Mouse (Mus musculus) liver, adult (tissue): ENCODE results near the gene Sesn3.

Source experiments
- GATA4 ChIP-seq: IDR thresholded peaks from 2 replicates; pipeline ENCODE4 v1.6.1; 2014; ENCODE audit warnings: mild to moderate bottlenecking, low read length; ENCODE audit not compliant: insufficient replicate concordance

The Sesn3 gene

GRCm38 (mm10) chr9:14275792-14276480 is 1.1 kb downstream of the Sesn3 start:
- TF ChIP-seq GATA4, result peak; percentile 79

DNA sequence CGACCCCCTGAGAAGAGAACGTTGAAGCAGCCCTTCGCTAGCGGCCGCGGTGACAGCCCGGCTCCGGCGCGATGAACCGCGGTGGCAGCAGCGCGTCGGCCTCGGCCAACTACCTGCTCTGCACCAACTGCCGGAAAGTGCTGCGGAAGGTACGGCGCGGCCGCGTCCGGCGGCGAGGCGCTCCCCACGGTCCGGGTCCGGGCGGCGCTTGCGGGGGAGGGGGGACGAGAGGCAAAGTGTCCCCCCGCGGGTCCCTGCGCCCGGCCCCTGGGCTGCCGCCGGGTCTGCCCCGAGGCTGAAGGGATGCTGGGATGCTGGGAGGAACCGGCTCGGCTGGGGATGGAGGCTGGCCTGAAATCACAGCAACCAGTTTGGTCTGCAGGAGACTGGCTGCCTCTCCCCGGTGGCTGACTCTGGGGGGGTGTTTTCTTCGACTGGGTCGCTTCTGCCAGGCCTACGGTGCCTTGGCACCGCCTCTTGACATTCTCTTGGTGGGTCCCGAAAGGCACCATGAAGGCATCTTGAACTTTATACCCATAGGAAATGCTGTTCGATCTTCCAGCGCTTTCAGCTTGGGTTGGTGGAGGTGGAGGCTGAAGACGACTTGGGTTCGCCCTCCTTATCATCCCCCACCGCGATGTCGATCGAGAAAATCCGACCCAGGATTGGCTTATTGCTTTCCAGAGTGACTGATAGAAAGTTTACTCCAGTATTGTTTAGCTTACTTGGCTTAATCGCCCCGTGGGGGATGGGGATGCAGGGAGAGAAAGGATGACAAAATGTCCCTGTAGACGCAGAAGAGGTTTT is 1.8 kb downstream of the Sesn3 start:
- TF ChIP-seq GATA4, result no peak

DNA sequence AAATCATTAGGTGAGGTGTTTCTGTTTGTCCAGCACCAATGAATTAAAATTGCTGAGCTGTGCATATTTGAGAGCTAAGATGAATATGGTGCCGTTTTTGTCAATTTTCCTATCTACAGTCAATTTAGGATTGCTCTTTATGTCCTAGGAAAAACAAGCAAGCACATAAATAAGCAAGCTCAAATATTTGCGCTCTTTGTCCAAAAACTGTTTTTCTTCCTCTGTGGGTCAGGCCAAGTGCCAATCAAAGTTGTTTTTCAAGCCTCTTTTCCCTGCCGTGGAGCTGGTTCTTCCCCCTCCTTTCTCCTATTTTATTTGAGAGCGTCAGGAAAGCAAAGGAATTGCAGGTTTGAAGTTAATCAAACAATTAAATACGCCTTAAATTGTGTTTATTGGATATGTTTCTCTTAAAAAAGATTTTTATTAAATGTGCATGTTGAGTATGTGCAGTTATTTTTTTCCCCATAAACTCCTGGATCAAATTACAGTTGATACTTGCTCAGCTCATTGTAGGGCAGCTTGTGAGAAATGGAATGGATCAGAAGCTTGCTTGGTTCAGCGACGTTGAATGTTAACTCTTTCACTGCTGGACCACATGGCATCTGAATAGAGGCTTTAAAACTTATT is 2.6 kb downstream of the Sesn3 start:
- no peak for TF ChIP-seq GATA4

DNA sequence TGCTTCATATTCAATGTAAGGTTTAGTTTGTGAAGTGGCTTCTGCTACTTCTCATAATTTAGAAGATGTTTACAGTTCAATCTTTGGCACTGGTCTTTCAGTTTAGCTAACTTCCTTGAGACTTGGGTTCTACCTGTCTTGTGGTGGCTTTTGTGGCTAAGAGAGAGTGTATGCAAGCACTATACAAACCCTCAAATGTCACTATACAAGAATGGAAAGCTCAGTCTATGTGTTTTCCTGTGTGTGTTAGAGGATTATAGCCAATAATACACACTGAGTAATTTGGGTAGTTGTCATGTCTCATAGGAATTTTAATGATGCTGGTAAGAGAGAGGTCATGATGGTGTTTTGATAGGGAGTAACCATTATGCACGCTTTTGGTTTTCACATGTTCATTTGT is 5.8 kb downstream of the Sesn3 start:
- no peak for TF ChIP-seq GATA4

DNA sequence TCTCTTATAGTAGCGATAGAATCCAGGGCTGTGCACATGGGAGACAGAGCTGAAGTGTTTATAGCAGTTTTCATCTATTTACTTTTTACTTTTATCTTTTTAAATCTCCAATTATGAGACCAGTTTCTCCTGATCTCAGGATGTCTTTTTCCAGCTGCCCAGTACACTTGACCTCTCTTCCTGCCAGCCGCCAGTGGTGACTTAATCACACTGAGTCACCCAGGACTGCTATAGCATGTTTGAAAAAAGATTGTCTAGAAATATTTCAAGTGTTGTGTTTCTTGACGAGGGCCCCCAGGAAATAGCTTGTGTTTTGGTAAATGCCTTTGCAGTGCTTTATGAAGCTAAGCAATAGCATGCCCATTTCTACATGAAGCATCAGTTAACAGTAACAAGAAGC is 10.2 kb downstream of the Sesn3 start:
- no peak for TF ChIP-seq GATA4

- TF ChIP-seq GATA4, result no peak
These were observed 12.4 kb downstream of the Sesn3 start for GRCm38 (mm10) chr9:14287234-14287633.

DNA sequence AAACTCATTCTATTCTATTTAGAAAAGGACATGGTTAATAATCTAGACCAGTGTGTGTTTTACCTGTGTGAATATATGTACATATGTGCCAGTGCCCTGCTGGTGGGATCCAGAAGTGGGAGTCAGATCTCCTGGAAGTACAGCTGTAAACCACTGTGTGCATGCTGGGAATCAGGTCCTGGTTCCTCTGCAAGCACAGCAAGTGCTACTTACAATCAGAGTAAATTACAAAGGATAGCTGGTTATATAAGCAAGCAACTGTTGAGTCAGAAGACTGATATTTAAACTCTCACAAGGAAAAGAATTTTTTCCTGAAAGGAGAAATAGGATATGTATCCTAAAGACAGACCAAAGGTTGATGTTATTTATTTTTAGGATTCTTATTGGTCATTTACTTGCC is 13.6 kb downstream of the Sesn3 start:
- no peak for TF ChIP-seq GATA4

DNA sequence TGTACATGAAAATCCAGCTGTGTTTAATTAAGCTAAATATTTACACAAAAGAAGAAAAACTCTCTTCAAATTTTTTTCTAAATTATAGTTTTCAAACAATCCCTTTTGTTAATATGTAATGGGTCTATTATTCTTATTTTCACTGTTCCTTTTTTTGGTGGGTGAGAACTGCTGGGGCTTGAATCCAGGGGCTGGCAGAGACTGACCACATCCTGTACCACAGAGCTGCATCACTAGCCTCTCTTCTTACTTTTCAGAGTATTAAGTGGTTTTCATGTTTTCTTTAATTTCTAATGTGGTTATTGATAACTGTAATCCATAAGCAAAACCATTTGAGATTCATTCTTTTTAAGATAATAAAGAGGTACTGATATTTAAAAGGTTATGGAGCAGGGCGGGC is 19.0 kb downstream of the Sesn3 start:
- no peak for TF ChIP-seq GATA4

DNA sequence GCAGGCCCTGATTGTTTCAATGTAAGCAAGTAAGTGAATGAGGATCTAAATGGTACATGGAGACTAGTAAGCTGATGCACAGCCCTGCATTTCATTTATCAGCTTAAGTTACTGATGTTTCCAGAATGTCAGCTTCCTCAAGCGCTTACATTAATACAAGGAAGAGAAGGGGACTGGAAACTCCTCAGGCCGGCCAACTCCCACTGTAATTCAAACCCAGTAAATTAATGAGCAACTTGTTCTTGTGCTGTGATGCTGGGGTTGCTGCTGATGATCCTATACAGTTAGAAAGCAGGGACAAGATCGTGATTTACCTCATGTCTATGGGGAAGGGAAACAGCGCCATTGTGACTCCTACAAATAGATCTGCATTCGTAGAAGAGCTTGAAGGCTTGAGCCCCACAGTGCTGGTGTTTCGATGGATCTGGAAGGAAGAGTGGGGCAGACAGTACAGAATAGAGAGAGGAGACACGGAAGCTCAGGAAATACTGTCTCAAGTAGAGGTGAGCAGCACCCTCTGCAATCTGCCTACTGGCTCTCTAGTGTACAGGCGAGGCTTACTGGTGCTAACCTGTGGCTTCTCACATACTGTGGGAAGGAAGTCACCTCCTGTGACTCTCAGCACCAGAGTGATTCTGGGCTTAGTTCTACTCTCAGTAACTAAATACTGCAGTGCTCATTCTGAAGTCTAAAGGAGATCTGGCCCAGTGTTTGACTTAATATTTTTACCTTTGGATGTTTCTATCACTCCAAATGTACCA is 21.0 kb downstream of the Sesn3 start:
- no peak for TF ChIP-seq GATA4

- no peak for TF ChIP-seq GATA4
These were observed 22.3 kb downstream of the Sesn3 start for GRCm38 (mm10) chr9:14297204-14297603.

GRCm38 (mm10) chr9:14299819-14300218 is 25.0 kb downstream of the Sesn3 start:
- TF ChIP-seq GATA4, result no peak

DNA sequence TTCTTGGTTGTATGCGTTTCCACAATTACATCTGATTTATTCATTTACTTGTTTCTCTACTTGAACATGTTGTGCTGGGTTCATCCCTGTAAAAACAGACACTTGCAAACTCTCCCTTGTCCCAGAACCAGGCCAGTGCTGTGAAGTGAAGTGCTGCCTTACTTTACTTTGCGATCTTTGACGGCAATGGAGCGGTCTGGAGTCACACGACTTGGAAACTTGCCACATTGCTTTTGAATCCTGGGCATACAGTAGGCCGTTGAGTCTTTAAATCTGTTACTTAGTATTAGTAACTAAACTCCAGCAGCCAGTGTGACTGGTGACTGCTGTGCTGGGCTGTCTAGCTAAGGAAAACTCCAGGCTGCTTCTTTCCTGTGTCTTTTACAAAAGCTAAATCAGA is 25.9 kb downstream of the Sesn3 start:
- no peak for TF ChIP-seq GATA4

GRCm38 (mm10) chr9:14304262-14304968 is 29.5 kb downstream of the Sesn3 start:
- TF ChIP-seq GATA4, result no peak

DNA sequence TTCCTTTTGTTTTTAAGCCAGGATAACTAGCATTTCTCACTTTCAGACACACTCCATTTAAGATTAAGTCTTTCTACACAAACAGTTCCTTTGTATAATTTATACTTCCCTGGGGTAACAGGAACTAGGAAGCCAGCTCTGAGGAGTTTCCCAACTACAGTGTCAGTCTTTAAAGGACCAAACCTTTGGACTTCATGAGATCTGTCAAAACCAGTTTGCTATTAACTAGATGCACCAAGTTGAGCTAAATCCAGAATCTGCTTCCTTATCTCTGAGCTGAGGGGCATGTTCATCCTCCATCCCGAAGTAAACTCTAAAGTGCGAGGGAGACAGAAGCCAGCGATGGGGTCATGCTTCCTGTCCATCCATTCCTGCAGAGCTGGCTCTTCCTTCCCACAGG is 32.5 kb downstream of the Sesn3 start:
- TF ChIP-seq GATA4, result no peak

DNA sequence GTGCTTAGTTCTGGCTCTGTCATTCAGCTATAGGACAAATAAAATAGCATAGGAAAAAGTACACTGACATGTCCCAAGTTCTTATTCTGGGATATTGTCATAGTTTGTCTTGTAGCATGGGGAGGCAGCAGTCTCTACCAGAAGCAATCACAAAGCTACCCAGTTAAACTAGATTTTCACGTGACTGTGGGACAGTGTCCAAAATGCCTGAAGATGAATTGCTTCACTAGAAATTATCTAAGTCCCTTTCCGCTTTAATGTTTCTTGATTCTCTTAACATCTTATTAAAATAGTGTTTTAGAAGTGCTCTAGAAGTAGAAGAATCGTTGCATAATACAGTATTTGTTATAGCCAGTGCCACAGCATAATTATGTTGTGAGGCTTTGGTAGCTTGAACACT is 39.1 kb downstream of the Sesn3 start:
- no peak for TF ChIP-seq GATA4
